Mouse (Mus musculus): ENCODE results near the gene Vmn2r53.
"Not testable (repeated sequence)": the region's sequence is repeated elsewhere in the genome, so short reads cannot be mapped to it uniquely, and the experiment has no call there.

Vmn2r53 gene

DNA sequence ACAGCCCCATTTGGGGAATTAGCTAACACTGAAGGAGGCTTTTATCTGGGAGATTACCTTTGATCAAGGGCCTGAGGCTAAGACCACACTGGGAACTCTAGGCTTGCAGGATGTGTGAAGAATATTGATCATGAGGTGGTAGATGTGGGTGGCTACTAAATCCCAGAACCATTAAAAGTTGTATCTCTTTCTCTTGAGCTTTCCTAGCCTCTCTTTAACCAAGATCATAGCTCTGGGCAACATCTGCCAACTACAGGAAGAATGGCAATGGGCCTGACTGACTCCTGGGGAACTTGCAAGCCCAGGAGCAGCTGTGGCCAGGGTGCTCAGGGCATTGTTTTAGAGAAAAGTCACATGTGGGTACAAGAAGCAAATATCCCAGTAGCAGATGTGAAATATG is at the start of gene Vmn2r53:
Gene Vmn2r53 (minus strand): TSS at position 101 of the 400 bp plus-strand sequence.
- no peak for DNase-seq (ENCODE audit: low spot score)

- DNase-seq (ENCODE audit: low spot score), result not testable (repeated sequence)
Measured at GRCm38 (mm10) chr7:12640219-12640618, 31.6 kb upstream of the Vmn2r53 start, which contains the start of gene Vmn2r54. Vmn2r54 (minus strand) TSS chr7:12640319.

Data from embryo, embryonic 10 days (tissue).